Mouse (Mus musculus) bone marrow, adult 2 months (tissue): ENCODE results near the gene Adora1. TPM values are rescaled to one million over a fixed set of nuclear protein-coding genes. Genes with fewer than 3 reads are reported as not detected.

Experiments used
- H3K27ac ChIP-seq: fragments of 200-500 bp; 2 replicates; pipeline ENCODE4 v1.5.1; 2012; ENCODE audit warnings: low read depth, mild to moderate bottlenecking, control low read depth, inconsistent platforms, low read length; ENCODE audit not compliant: control insufficient read depth, poor library complexity, insufficient read depth
- H3K4me1 ChIP-seq: fragments of 200-500 bp; 2 replicates; pipeline ENCODE4 v1.6.1; 2011; ENCODE audit warnings: low read length; ENCODE audit not compliant: control insufficient read depth, insufficient read depth
- H3K4me3 ChIP-seq: fragments of 200-500 bp; replicated peaks from 2 replicates; pipeline ENCODE3; 2011; ENCODE audit warnings: mild to moderate bottlenecking, low read depth, low read length, control low read depth; ENCODE audit not compliant: control insufficient read depth
- CTCF ChIP-seq: fragments of 200-500 bp; IDR thresholded peaks from 2 replicates; pipeline ENCODE4 v1.5.1; 2011; ENCODE audit warnings: low read length, control low read depth; ENCODE audit not compliant: control insufficient read depth, insufficient read depth
- POLR2A ChIP-seq: fragments of 200-500 bp; IDR thresholded peaks from 2 replicates; pipeline ENCODE4 v1.6.1; 2011; ENCODE audit warnings: low read depth, mild to moderate bottlenecking, control low read depth, low read length, borderline replicate concordance; ENCODE audit not compliant: control insufficient read depth
- WGBS: fragments of 180-500 bp; shearing (Covaris S2); methylation state at CpG from one replicate; pipeline ENCODE4 v1.1.7; 2018; 5-methylcytosine and 5-hydroxymethylcytosine counted together
- polyA plus RNA-seq: library from polyadenylated mRNA; stranded (reverse); fragments of >200 nt; gene quantifications from 2 replicates; pipeline ENCODE4 v1.2.4, GENCODE M21; 2011; ENCODE audit warnings: low replicate concordance; ENCODE audit not compliant: missing spikeins, insufficient read depth, insufficient read length

Gene Adora1
- polyA plus RNA-seq, 1 experiment = not detected

- TF ChIP-seq POLR2A (no peak), CTCF (no peak)
- H3K4me3 ChIP-seq = no peak overlapping the region
- 43% methylated on average over 9 of the region's 9 CpGs for WGBS
- H3K27ac ChIP-seq = no peak overlapping the region
- no peaks in the 10 kb centered on the region for H3K4me1 ChIP-seq
Measured at GRCm38 (mm10) chr1:134205296-134206018, 29.8 kb downstream of the Adora1 start.

- no peaks in the 10 kb centered on the region for H3K4me1 ChIP-seq
Measured at GRCm38 (mm10) chr1:134204230-134204629, 31.0 kb downstream of the Adora1 start.

GRCm38 (mm10) chr1:134201751-134202420 is 33.3 kb downstream of the Adora1 start:
- TF ChIP-seq POLR2A (no peak), CTCF (peak; percentile 75)
- WGBS = 56% methylated on average over 3 of the region's 3 CpGs
- no peaks in the 10 kb centered on the region for H3K4me1 ChIP-seq
- no peak overlapping the region for H3K4me3 ChIP-seq
- H3K27ac ChIP-seq = no peak overlapping the region

More at GRCm38 (mm10) chr1:134204230-134204629, 31.0 kb downstream of the Adora1 start:
- H3K27ac ChIP-seq = no peak overlapping the region
- 84% methylated on average over 13 of the region's 13 CpGs for WGBS
- TF ChIP-seq POLR2A (no peak), CTCF (no peak)
- no peak overlapping the region for H3K4me3 ChIP-seq

GRCm38 (mm10) chr1:134200998-134201686 is 34.1 kb downstream of the Adora1 start:
- TF ChIP-seq POLR2A (no peak), CTCF (no peak)
- H3K4me1 ChIP-seq = peaks cover under 1% of the 10 kb centered on the region
- WGBS = 81% methylated on average over 6 of the region's 6 CpGs
- no peak overlapping the region for H3K27ac ChIP-seq
- no peak overlapping the region for H3K4me3 ChIP-seq

- no peak for TF ChIP-seq POLR2A
- TF ChIP-seq CTCF = no peak
- Histone ChIP-seq H3K4me1 (peaks cover 6% of the 10 kb centered on the region), H3K4me3 (no peak overlapping the region), H3K27ac (no peak overlapping the region)
- WGBS = 63% methylated on average over 2 of the region's 2 CpGs
Measured at GRCm38 (mm10) chr1:134200481-134200880, 34.8 kb downstream of the Adora1 start.

GRCm38 (mm10) chr1:134198197-134198995 is 36.8 kb downstream of the Adora1 start:
- TF ChIP-seq CTCF (no peak), POLR2A (no peak)
- H3K4me3 ChIP-seq = no peak overlapping the region
- WGBS = 84% methylated on average over 12 of the region's 12 CpGs
- H3K27ac ChIP-seq = no peak overlapping the region
- peaks cover 6% of the 10 kb centered on the region for H3K4me1 ChIP-seq

- Histone ChIP-seq H3K4me3 (no peak overlapping the region), H3K27ac (no peak overlapping the region), H3K4me1 (peaks cover 6% of the 10 kb centered on the region)
- no peak for TF ChIP-seq POLR2A
- 84% methylated on average over 15 of the region's 15 CpGs for WGBS
Measured at GRCm38 (mm10) chr1:134197325-134197982, 37.8 kb downstream of the Adora1 start.

- WGBS = 22% methylated on average over 4 of the region's 4 CpGs
- Histone ChIP-seq H3K4me3 (peak overlapping the region; percentile 1), H3K4me1 (peaks cover 6% of the 10 kb centered on the region), H3K27ac (peak overlapping the region; percentile 55)
- TF ChIP-seq POLR2A (peak; percentile 27; the same call in 1 of the 2 replicates), CTCF (peak; percentile 84)
Measured at GRCm38 (mm10) chr1:134196386-134196785, 38.8 kb downstream of the Adora1 start.
